Mouse (Mus musculus) neural tube, embryonic 11.5 days (tissue): Measurements from ENCODE around the gene Fmn2. TPM values are rescaled to one million over a fixed set of nuclear protein-coding genes. Genes with fewer than 3 reads are reported as not detected.

Source experiments
- ATAC-seq: fragments of 200-750 bp; cut with Nextera tagmentation; 2 replicates; pipeline ENCODE4 v1.8.0; 2017; ENCODE audit warnings: moderate number of reproducible peaks, mild to moderate bottlenecking, moderate TSS enrichment, moderate library complexity; ENCODE audit not compliant: insufficient read depth, low FRiP score, low TSS enrichment
- DNase-seq: peaks from one replicate; pipeline ENCODE4 v3.0.0-alpha.2; 2015; ENCODE audit warnings: low spot score
- H3K27ac ChIP-seq: fragments of 300-500 bp; sonication (generic); 2 replicates; pipeline ENCODE4 v1.5.1; 2014; ENCODE audit warnings: low read depth, mild to moderate bottlenecking, low read length
- H3K27me3 ChIP-seq: fragments of 300-500 bp; sonication (generic); 2 replicates; pipeline ENCODE4 v1.6.1; 2014; ENCODE audit warnings: mild to moderate bottlenecking, low read length, mixed read lengths; ENCODE audit not compliant: control insufficient read depth, insufficient read depth
- H3K36me3 ChIP-seq: fragments of 300-500 bp; sonication (generic); 2 replicates; pipeline ENCODE4 v1.6.1; 2014; ENCODE audit warnings: mild to moderate bottlenecking, low read length, moderate library complexity, mixed read lengths; ENCODE audit not compliant: control insufficient read depth, insufficient read depth
- H3K4me1 ChIP-seq: fragments of 300-500 bp; sonication (generic); 2 replicates; pipeline ENCODE4 v1.6.1; 2014; ENCODE audit warnings: low read length, mixed read lengths; ENCODE audit not compliant: control insufficient read depth, insufficient read depth
- H3K4me2 ChIP-seq: fragments of 300-500 bp; sonication (generic); 2 replicates; pipeline ENCODE4 v1.6.1; 2014; ENCODE audit warnings: low read depth, mild to moderate bottlenecking, moderate library complexity
- H3K4me3 ChIP-seq: fragments of 300-500 bp; sonication (generic); 2 replicates; pipeline ENCODE4 v1.5.1; 2014; ENCODE audit warnings: low read depth, low read length
- H3K9ac ChIP-seq: fragments of 300-500 bp; sonication (generic); 2 replicates; pipeline ENCODE4 v1.6.1; 2014; ENCODE audit warnings: mild to moderate bottlenecking, low read length
- H3K9me3 ChIP-seq: fragments of 300-500 bp; sonication (generic); 2 replicates; pipeline ENCODE4 v1.6.1; 2016; ENCODE audit warnings: low read length; ENCODE audit not compliant: control insufficient read depth
- WGBS: fragments of 180-500 bp; shearing (Covaris S2); extraction: QIAGEN DNeasy Blood & Tissue Kit; methylation state at CpG from one replicate; pipeline ENCODE4 v1.1.7; 2014; 5-methylcytosine and 5-hydroxymethylcytosine counted together
- polyA plus RNA-seq: library from polyadenylated mRNA; unstranded; fragments of >200 nt; fragmentation: Nextera tagmentation; extraction: Ambion mirVana; gene quantifications from 2 replicates; pipeline ENCODE4 v1.2.1, GENCODE M21; 2014

Gene Fmn2
- polyA plus RNA-seq, 1 experiment from 2014 or later: 7.4 TPM

- H3K4me3 ChIP-seq: no peak overlapping the region
- ATAC-seq: no peak
- H3K27me3 ChIP-seq: no peaks in the 10 kb centered on the region
- no peak overlapping the region for H3K9ac ChIP-seq
- H3K4me1 ChIP-seq: no peaks in the 10 kb centered on the region
- no peaks in the 10 kb centered on the region; the same call in 1 of the 2 replicates for H3K36me3 ChIP-seq
- no peak overlapping the region for H3K27ac ChIP-seq
- DNase-seq: no peak
- WGBS: 80% methylated on average over 6 of the region's 6 CpGs
- no peak overlapping the region for H3K4me2 ChIP-seq
- H3K9me3 ChIP-seq: no peaks in the 10 kb centered on the region
Observed at GRCm38 (mm10) chr1:174759354-174759753, 257.7 kb downstream of the Fmn2 start.

- Histone ChIP-seq H3K4me2 (no peak overlapping the region), H3K9ac (no peak overlapping the region), H3K4me1 (no peaks in the 10 kb centered on the region), H3K9me3 (no peaks in the 10 kb centered on the region), H3K27ac (no peak overlapping the region), H3K36me3 (no peaks in the 10 kb centered on the region), H3K4me3 (no peak overlapping the region), H3K27me3 (no peaks in the 10 kb centered on the region)
- ATAC-seq (no peak), DNase-seq (no peak)
- WGBS: 64% methylated on average over 2 of the region's 2 CpGs
Observed at GRCm38 (mm10) chr1:174765757-174766156, 264.1 kb downstream of the Fmn2 start.

DNA sequence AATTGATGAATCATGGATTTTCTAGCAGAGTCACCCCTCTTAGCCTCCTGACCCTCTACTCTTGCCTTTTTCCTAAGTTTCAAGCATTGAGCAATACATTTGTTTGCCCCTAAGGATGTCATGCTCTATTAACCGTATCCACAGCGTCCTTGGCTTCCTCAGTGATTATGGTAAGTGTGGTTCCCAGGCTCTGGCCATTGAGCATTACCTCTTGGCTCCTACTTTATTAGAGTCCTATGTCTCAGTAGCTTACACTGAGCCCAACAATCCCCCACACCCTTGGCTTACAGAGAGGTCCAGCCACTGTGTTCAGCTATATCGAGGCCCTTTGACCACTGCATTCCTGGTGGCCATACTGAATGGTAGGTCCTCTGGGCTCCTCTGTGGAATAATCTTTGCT, 265.2 kb downstream of the Fmn2 start:
- WGBS: 81% methylated on average over 3 of the region's 3 CpGs
- ATAC-seq (no peak), DNase-seq (no peak)
- H3K9ac ChIP-seq: no peak overlapping the region
- H3K36me3 ChIP-seq: no peaks in the 10 kb centered on the region
- no peak overlapping the region for H3K27ac ChIP-seq
- H3K9me3 ChIP-seq: no peaks in the 10 kb centered on the region
- no peak overlapping the region for H3K4me2 ChIP-seq
- no peaks in the 10 kb centered on the region for H3K27me3 ChIP-seq
- H3K4me1 ChIP-seq: no peaks in the 10 kb centered on the region
- H3K4me3 ChIP-seq: no peak overlapping the region

- no peak overlapping the region for H3K4me3 ChIP-seq
- H3K36me3 ChIP-seq: no peaks in the 10 kb centered on the region
- no peak overlapping the region for H3K9ac ChIP-seq
- 86% methylated on average over 4 of the region's 4 CpGs for WGBS
- H3K9me3 ChIP-seq: no peaks in the 10 kb centered on the region
- no peak overlapping the region for H3K4me2 ChIP-seq
- DNase-seq: no peak
- H3K27ac ChIP-seq: no peak overlapping the region
- no peaks in the 10 kb centered on the region for H3K27me3 ChIP-seq
- no peaks in the 10 kb centered on the region for H3K4me1 ChIP-seq
- no peak for ATAC-seq
Observed at GRCm38 (mm10) chr1:174771871-174772281, 270.3 kb downstream of the Fmn2 start.

GRCm38 (mm10) chr1:174781037-174781436, 279.4 kb downstream of the Fmn2 start:
- Histone ChIP-seq H3K27me3 (no peaks in the 10 kb centered on the region), H3K4me3 (no peak overlapping the region), H3K4me2 (no peak overlapping the region), H3K9ac (no peak overlapping the region), H3K27ac (no peak overlapping the region), H3K4me1 (no peaks in the 10 kb centered on the region), H3K36me3 (no peaks in the 10 kb centered on the region), H3K9me3 (no peaks in the 10 kb centered on the region)
- DNase-seq (no peak), ATAC-seq (no peak)
- WGBS: 94% methylated on average over 4 of the region's 4 CpGs

DNA sequence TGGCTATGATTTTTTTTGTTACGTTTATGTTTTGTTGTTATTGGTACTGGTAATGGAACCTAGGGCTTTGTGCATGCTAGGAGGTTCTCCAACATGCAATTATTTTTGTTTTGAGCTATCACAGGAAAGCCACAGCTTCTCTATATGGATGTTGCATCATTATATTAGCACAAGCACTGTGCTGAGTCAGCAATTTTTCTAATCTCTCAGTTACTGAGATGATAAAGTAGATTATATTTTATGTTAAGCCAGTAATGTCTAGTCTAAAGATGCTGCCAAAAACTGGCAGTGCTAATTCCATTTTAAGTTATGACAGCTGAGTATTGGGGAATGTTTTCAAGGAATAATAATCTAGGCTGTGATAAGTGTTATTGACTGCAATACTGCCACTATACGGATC, 287.0 kb downstream of the Fmn2 start:
- no peaks in the 10 kb centered on the region for H3K27me3 ChIP-seq
- H3K9me3 ChIP-seq: no peaks in the 10 kb centered on the region
- H3K27ac ChIP-seq: no peak overlapping the region
- ATAC-seq (no peak), DNase-seq (no peak)
- no peak overlapping the region for H3K9ac ChIP-seq
- 91% methylated on average over 2 of the region's 2 CpGs for WGBS
- H3K4me3 ChIP-seq: no peak overlapping the region
- no peak overlapping the region for H3K4me2 ChIP-seq
- H3K36me3 ChIP-seq: no peaks in the 10 kb centered on the region
- no peaks in the 10 kb centered on the region for H3K4me1 ChIP-seq

- Histone ChIP-seq H3K27me3 (no peaks in the 10 kb centered on the region), H3K36me3 (no peaks in the 10 kb centered on the region; the same call in 1 of the 2 replicates), H3K4me2 (no peak overlapping the region), H3K27ac (no peak overlapping the region), H3K4me3 (no peak overlapping the region), H3K4me1 (no peaks in the 10 kb centered on the region), H3K9ac (no peak overlapping the region), H3K9me3 (no peaks in the 10 kb centered on the region)
- DNase-seq (no peak), ATAC-seq (no peak)
- WGBS: 89% methylated on average over 4 of the region's 4 CpGs
Observed at GRCm38 (mm10) chr1:174811846-174812245, 310.2 kb downstream of the Fmn2 start.

- WGBS: 45% methylated on average over 8 of the region's 8 CpGs
- Histone ChIP-seq H3K27ac (no peak overlapping the region), H3K4me3 (no peak overlapping the region), H3K36me3 (no peaks in the 10 kb centered on the region), H3K9ac (no peak overlapping the region), H3K27me3 (no peaks in the 10 kb centered on the region), H3K4me2 (no peak overlapping the region), H3K4me1 (no peaks in the 10 kb centered on the region), H3K9me3 (no peaks in the 10 kb centered on the region)
- no peak for DNase-seq
- ATAC-seq: no peak
Observed at GRCm38 (mm10) chr1:174826562-174826961, 324.9 kb downstream of the Fmn2 start.

- no peak overlapping the region for H3K27ac ChIP-seq
- H3K4me2 ChIP-seq: no peak overlapping the region
- ATAC-seq (no peak), DNase-seq (no peak)
- no peak overlapping the region for H3K9ac ChIP-seq
- no peaks in the 10 kb centered on the region for H3K9me3 ChIP-seq
- WGBS: 95% methylated on average over 23 of the region's 23 CpGs
- no peaks in the 10 kb centered on the region for H3K27me3 ChIP-seq
- no peaks in the 10 kb centered on the region for H3K36me3 ChIP-seq
- H3K4me1 ChIP-seq: no peaks in the 10 kb centered on the region
- H3K4me3 ChIP-seq: no peak overlapping the region
Observed at GRCm38 (mm10) chr1:174836861-174837260, 335.2 kb downstream of the Fmn2 start.
